Mouse (Mus musculus) forebrain, embryonic 15.5 days (tissue): ENCODE results near the gene Cap2. TPM values are rescaled to one million over a fixed set of nuclear protein-coding genes. Genes with fewer than 3 reads are reported as not detected.

Experiments
- ATAC-seq: fragments of 200-750 bp; cut with Nextera tagmentation; replicated peaks from 2 replicates; pipeline ENCODE4 v1.8.0; 2017; ENCODE audit warnings: mild to moderate bottlenecking, moderate TSS enrichment, moderate library complexity
- H3K27ac ChIP-seq: fragments of 300-500 bp; sonication (generic); replicated peaks from 2 replicates; pipeline ENCODE4 v1.5.1; 2015; ENCODE audit warnings: mild to moderate bottlenecking, inconsistent platforms
- H3K27me3 ChIP-seq: fragments of 300-500 bp; sonication (generic); 2 replicates; pipeline ENCODE4 v1.6.1; 2015; ENCODE audit warnings: inconsistent platforms
- H3K36me3 ChIP-seq: fragments of 300-500 bp; sonication (generic); 2 replicates; pipeline ENCODE4 v1.6.1; 2015; ENCODE audit warnings: mild to moderate bottlenecking, inconsistent platforms
- H3K4me1 ChIP-seq: fragments of 300-500 bp; sonication (generic); 2 replicates; pipeline ENCODE4 v1.6.1; 2015; ENCODE audit warnings: inconsistent platforms
- H3K4me2 ChIP-seq: fragments of 300-500 bp; sonication (generic); replicated peaks from 2 replicates; pipeline ENCODE4 v1.6.1; 2015; ENCODE audit warnings: mild to moderate bottlenecking, inconsistent platforms
- H3K4me3 ChIP-seq: fragments of 300-500 bp; sonication (generic); 2 replicates; pipeline ENCODE4 v1.5.1; 2015; ENCODE audit warnings: mild to moderate bottlenecking, inconsistent platforms
- H3K9ac ChIP-seq: fragments of 300-500 bp; sonication (generic); replicated peaks from 2 replicates; pipeline ENCODE4 v1.6.1; 2015; ENCODE audit warnings: mild to moderate bottlenecking, inconsistent platforms
- H3K9me3 ChIP-seq: fragments of 300-500 bp; sonication (generic); 2 replicates; pipeline ENCODE4 v1.6.1; 2016; ENCODE audit warnings: inconsistent platforms
- WGBS: fragments of 180-500 bp; shearing (Covaris S2); methylation state at CpG from one replicate; pipeline ENCODE4 v1.1.7; 2015; ENCODE audit warnings: mixed read lengths; 5-methylcytosine and 5-hydroxymethylcytosine counted together
- polyA plus RNA-seq: library from polyadenylated mRNA; unstranded; fragments of >200 nt; fragmentation: Nextera tagmentation; extraction: Ambion mirVana; gene quantifications from 2 replicates; pipeline ENCODE4 v1.2.1, GENCODE M21; 2015

Cap2 gene
- polyA plus RNA-seq, 1 experiment from 2014 or later, result 16.8 TPM

GRCm38 (mm10) chr13:46527340-46527739 lies 25.7 kb downstream of the Cap2 start:
- no peaks in the 10 kb centered on the region for H3K27me3 ChIP-seq
- peaks cover 18% of the 10 kb centered on the region for H3K4me1 ChIP-seq
- H3K4me2 ChIP-seq, result no peak overlapping the region
- H3K4me3 ChIP-seq, result no peak overlapping the region
- ATAC-seq, result no peak
- no peak overlapping the region for H3K9ac ChIP-seq
- H3K9me3 ChIP-seq, result no peaks in the 10 kb centered on the region
- no peak overlapping the region for H3K27ac ChIP-seq
- 89% methylated on average over 5 of the region's 5 CpGs for WGBS
- H3K36me3 ChIP-seq, result no peaks in the 10 kb centered on the region

GRCm38 (mm10) chr13:46529037-46529436 lies 27.4 kb downstream of the Cap2 start:
- no peak overlapping the region for H3K9ac ChIP-seq
- 58% methylated on average over 10 of the region's 10 CpGs for WGBS
- H3K4me2 ChIP-seq, result no peak overlapping the region
- no peak overlapping the region for H3K27ac ChIP-seq
- peaks cover 11% of the 10 kb centered on the region for H3K4me1 ChIP-seq
- H3K4me3 ChIP-seq, result no peak overlapping the region
- no peaks in the 10 kb centered on the region for H3K36me3 ChIP-seq
- no peaks in the 10 kb centered on the region for H3K9me3 ChIP-seq
- H3K27me3 ChIP-seq, result no peaks in the 10 kb centered on the region
- ATAC-seq, result no peak

GRCm38 (mm10) chr13:46530546-46530945 lies 28.9 kb downstream of the Cap2 start:
- Histone ChIP-seq H3K27ac (no peak overlapping the region), H3K27me3 (no peaks in the 10 kb centered on the region), H3K4me1 (peaks cover 22% of the 10 kb centered on the region), H3K9me3 (no peaks in the 10 kb centered on the region), H3K9ac (no peak overlapping the region), H3K4me2 (no peak overlapping the region), H3K4me3 (no peak overlapping the region), H3K36me3 (no peaks in the 10 kb centered on the region)
- WGBS, result 83% methylated on average over 8 of the region's 8 CpGs
- ATAC-seq, result no peak

GRCm38 (mm10) chr13:46531676-46532075 lies 30.0 kb downstream of the Cap2 start:
- Histone ChIP-seq H3K27me3 (no peaks in the 10 kb centered on the region), H3K27ac (no peak overlapping the region), H3K4me1 (peaks cover 22% of the 10 kb centered on the region), H3K4me3 (no peak overlapping the region), H3K4me2 (no peak overlapping the region), H3K9me3 (no peaks in the 10 kb centered on the region), H3K9ac (no peak overlapping the region), H3K36me3 (no peaks in the 10 kb centered on the region)
- no peak for ATAC-seq
- WGBS, result 89% methylated on average over 3 of the region's 3 CpGs

- no peak for ATAC-seq
- Histone ChIP-seq H3K27me3 (no peaks in the 10 kb centered on the region), H3K9me3 (no peaks in the 10 kb centered on the region), H3K9ac (no peak overlapping the region), H3K4me2 (no peak overlapping the region), H3K4me3 (no peak overlapping the region), H3K27ac (no peak overlapping the region), H3K4me1 (peaks cover 22% of the 10 kb centered on the region), H3K36me3 (no peaks in the 10 kb centered on the region)
- WGBS, result 94% methylated on average over 7 of the region's 7 CpGs
These were observed 30.6 kb downstream of the Cap2 start for GRCm38 (mm10) chr13:46532276-46532675.

GRCm38 (mm10) chr13:46533342-46534129 lies 31.9 kb downstream of the Cap2 start:
- Histone ChIP-seq H3K4me1 (peaks cover 22% of the 10 kb centered on the region), H3K9ac (peak overlapping the region; percentile 24; the same call in 1 of the 2 replicates), H3K9me3 (no peaks in the 10 kb centered on the region), H3K36me3 (no peaks in the 10 kb centered on the region), H3K27ac (peak overlapping the region; percentile 71), H3K4me2 (peak overlapping the region; percentile 35), H3K4me3 (peak overlapping the region; percentile 5; the same call in 1 of the 2 replicates), H3K27me3 (no peaks in the 10 kb centered on the region)
- 23% methylated on average over 10 of the region's 10 CpGs for whole genome bisulfite sequencing
- ATAC-seq, result no peak

- Histone ChIP-seq H3K27ac (peak overlapping the region; percentile 71), H3K9me3 (no peaks in the 10 kb centered on the region), H3K27me3 (no peaks in the 10 kb centered on the region), H3K36me3 (no peaks in the 10 kb centered on the region), H3K4me3 (peak overlapping the region; percentile 5; the same call in 1 of the 2 replicates), H3K4me1 (peaks cover 22% of the 10 kb centered on the region), H3K9ac (peak overlapping the region; percentile 24; the same call in 1 of the 2 replicates), H3K4me2 (peak overlapping the region; percentile 35)
- peak; percentile 81 for ATAC-seq
- 4% methylated on average over 11 of the region's 11 CpGs for WGBS
These were observed 32.7 kb downstream of the Cap2 start for GRCm38 (mm10) chr13:46534171-46534968.

- H3K9ac ChIP-seq, result no peak overlapping the region
- no peaks in the 10 kb centered on the region for H3K36me3 ChIP-seq
- WGBS, result 56% methylated on average over 5 of the region's 5 CpGs
- no peak overlapping the region for H3K4me2 ChIP-seq
- no peak overlapping the region; the same call in 1 of the 2 replicates for H3K27ac ChIP-seq
- H3K27me3 ChIP-seq, result no peaks in the 10 kb centered on the region
- no peaks in the 10 kb centered on the region for H3K9me3 ChIP-seq
- H3K4me1 ChIP-seq, result peaks cover 18% of the 10 kb centered on the region
- no peak overlapping the region for H3K4me3 ChIP-seq
- ATAC-seq, result no peak
These were observed 33.5 kb downstream of the Cap2 start for GRCm38 (mm10) chr13:46534969-46535785.

- H3K27me3 ChIP-seq, result no peaks in the 10 kb centered on the region
- H3K36me3 ChIP-seq, result no peaks in the 10 kb centered on the region
- H3K9me3 ChIP-seq, result no peaks in the 10 kb centered on the region
- no peak for ATAC-seq
- peaks cover 30% of the 10 kb centered on the region for H3K4me1 ChIP-seq
- H3K27ac ChIP-seq, result no peak overlapping the region
- H3K4me2 ChIP-seq, result no peak overlapping the region
- H3K9ac ChIP-seq, result no peak overlapping the region
- H3K4me3 ChIP-seq, result no peak overlapping the region
- 86% methylated on average over 7 of the region's 7 CpGs for WGBS
These were observed 37.6 kb downstream of the Cap2 start for GRCm38 (mm10) chr13:46539284-46539683.

- no peak overlapping the region for H3K4me2 ChIP-seq
- WGBS, result 21% methylated on average over 5 of the region's 5 CpGs
- H3K9ac ChIP-seq, result no peak overlapping the region
- H3K27me3 ChIP-seq, result no peaks in the 10 kb centered on the region
- H3K27ac ChIP-seq, result peak overlapping the region; percentile 68
- no peak; the same call in 1 of the 2 replicates for ATAC-seq
- H3K9me3 ChIP-seq, result no peaks in the 10 kb centered on the region
- H3K36me3 ChIP-seq, result no peaks in the 10 kb centered on the region
- H3K4me1 ChIP-seq, result peaks cover 35% of the 10 kb centered on the region
- H3K4me3 ChIP-seq, result no peak overlapping the region
These were observed 39.3 kb downstream of the Cap2 start for GRCm38 (mm10) chr13:46540943-46541342.

GRCm38 (mm10) chr13:46542782-46543181 lies 41.1 kb downstream of the Cap2 start:
- Histone ChIP-seq H3K9ac (no peak overlapping the region), H3K4me1 (peaks cover 44% of the 10 kb centered on the region), H3K27ac (peak overlapping the region; percentile 72), H3K27me3 (no peaks in the 10 kb centered on the region), H3K9me3 (no peaks in the 10 kb centered on the region), H3K4me2 (no peak overlapping the region), H3K4me3 (no peak overlapping the region), H3K36me3 (no peaks in the 10 kb centered on the region)
- ATAC-seq, result peak; percentile 81
- WGBS, result 19% methylated on average over 7 of the region's 7 CpGs
